Mouse (Mus musculus) brain, embryonic 14.5 days (tissue): ENCODE measurements around the gene Banf1.

Experiments used
- CTCF ChIP-seq: fragments of 200-500 bp; IDR thresholded peaks from 2 replicates; pipeline ENCODE4 v1.5.1; 2012; ENCODE audit warnings: inconsistent platforms, mild to moderate bottlenecking, moderate library complexity, borderline replicate concordance; ENCODE audit not compliant: insufficient read depth, insufficient read length; ENCODE audit errors: extremely low read depth
- POLR2A ChIP-seq: fragments of 200-500 bp; IDR thresholded peaks from 2 replicates; pipeline ENCODE4 v1.6.1; 2012; ENCODE audit warnings: mild to moderate bottlenecking, inconsistent platforms, borderline replicate concordance; ENCODE audit not compliant: poor library complexity, insufficient read depth, insufficient read length, severe bottlenecking; ENCODE audit errors: extremely low read depth

DNA sequence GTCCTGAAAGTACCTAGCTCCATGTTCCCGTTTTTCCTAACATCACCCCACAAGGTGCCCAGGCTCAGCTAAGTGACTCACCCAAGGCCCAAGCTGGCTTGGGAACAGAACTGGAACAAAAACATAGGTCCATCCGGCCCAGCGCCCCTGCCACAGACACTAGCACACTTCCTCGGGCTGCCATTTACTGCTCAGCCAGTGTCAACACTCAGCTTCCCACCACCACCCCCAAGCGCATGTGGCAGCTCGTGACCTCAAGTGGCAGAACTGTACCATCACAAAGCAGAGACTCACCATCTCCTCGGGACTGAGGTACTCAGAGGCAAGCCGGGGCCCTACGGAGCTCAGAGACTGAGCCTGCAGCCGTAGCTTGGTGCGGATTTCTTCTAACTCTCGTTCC lies 16.4 kb upstream of the Banf1 start:
- TF ChIP-seq CTCF (no peak), POLR2A (no peak)
